Mouse (Mus musculus) urinary bladder, postnatal 10 days (tissue): Measurements from ENCODE around the gene Trpd52l3.
"Not testable (repeated sequence)": the region's sequence is repeated elsewhere in the genome, so short reads cannot be mapped to it uniquely, and the experiment has no call there.

Experiments used
- DNase-seq: peaks from one replicate; pipeline ENCODE4 v3.0.0; 2022; ENCODE audit warnings: low spot score

The Trpd52l3 gene

DNA sequence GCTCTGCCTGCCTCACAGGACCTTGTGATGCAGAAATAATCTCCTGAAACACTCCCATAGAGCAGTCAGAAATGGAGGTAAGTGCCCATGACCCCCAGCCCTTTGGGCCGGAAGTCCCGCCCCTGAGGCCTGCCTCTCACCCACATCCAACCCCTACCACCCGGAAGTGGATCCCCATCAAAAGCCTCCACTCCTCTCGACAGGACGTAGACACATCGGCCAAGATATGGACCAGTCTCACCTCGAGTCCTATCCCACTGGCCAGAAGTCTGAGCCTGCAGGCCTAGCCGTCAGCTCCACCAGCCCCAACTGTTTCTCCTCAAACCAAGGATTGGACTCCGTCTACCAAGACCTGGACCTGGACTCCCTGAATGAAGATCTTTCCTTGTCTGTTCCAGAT is at the start of gene Trpd52l3:
Gene Trpd52l3, plus strand, starts transcription at position 170 of the 400 bp plus-strand sequence.
- DNase-seq = no peak

DNA sequence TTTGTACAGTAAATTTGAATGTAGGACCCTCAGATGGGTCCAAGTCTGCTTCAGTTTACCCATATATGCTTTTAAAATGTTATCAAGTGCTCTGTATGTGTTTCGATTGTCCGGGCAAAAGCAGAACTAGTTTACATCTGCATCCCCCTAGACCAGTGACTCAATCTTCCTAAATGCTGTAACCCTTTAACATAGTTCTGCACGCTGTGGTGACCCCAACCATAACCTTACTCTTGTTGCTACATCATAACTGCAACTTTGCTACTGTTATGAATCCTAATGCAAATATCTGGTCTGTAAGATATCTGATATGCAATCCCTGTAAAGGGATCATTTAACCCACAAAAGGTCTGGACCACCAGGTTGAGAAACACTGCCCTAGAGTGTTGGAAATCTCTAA is 49.8 kb upstream of the Trpd52l3 start:
- no peak for DNase-seq

DNA sequence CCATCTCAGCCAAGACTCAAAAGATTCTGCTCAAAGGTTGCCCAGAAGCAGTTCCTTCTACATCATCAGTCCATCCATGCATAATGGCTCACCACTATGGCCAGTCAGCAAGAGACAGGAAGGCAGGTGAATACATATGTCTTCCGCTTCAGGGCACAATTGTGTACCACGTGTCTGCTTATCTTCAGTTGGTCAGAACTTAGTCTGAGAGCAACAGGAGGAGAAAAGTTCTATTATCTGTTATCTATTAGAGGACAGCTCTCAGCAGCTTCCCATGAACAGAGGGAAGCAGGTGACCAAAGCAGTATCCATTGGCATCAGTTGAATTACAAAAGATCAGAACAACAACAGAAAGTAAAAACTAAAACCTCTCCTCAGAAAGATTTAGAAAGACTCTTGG is 48.1 kb upstream of the Trpd52l3 start:
- DNase-seq = no peak

DNA sequence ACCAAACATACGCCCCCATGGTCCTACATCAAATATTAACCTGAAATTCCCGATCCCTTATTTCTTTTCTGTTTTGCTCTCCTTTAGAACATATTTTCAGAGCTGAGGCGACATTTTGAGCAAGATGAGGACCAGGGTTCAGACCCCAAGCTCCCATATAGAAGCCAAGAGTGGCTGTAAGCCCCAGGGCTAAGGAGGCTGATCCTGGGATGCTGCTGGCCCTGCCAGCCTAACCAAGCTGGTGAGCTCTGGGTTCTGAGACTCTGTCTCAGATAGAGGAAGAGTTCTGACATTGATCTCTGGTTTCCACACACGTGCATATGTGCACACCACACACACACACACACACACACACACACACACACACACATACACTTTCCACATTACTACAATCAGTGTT is 42.7 kb upstream of the Trpd52l3 start:
- DNase-seq = no peak

DNA sequence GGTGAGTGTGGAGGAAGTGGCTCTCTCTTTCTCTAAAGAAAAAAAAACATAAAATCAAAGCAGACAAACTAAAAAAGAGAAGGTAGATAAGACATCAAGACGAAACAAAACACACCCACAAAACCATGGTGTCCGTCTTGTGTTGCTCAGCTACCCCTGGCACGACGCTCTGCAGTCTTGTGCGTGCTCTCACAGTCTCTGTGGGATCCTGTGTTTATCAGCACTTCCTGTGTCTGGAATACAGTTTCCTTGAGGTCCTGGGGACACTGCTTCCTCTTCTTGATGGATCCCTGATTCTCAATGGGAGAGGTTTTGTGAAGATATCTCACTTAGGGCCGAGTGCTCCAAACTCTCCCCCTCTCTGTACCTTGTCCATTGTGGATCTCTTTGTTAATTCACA is 41.7 kb upstream of the Trpd52l3 start:
- no peak for DNase-seq

DNA sequence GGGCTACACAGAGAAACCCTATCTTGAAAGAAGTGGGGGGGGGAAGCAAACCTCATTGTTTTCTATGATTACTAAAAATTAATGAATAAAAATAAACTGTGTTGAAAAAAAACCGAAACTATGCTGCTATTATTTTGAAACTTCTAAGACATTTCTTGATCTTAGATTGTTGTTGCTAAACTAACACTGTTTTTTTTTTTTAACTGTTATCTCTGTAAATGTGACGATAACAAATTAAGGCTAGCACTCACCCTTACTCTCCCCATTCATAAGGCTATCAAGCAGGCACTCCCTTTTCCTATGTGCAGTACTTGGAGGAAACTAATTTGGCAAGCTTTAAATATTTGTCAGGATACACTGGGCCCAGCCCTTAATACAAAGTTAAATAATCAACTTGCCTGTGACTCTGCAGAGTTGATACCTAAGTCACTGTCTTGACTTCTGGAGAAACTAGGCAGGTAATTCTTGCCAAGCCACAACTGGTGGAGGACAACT is 39.9 kb upstream of the Trpd52l3 start:
- DNase-seq = no peak

DNA sequence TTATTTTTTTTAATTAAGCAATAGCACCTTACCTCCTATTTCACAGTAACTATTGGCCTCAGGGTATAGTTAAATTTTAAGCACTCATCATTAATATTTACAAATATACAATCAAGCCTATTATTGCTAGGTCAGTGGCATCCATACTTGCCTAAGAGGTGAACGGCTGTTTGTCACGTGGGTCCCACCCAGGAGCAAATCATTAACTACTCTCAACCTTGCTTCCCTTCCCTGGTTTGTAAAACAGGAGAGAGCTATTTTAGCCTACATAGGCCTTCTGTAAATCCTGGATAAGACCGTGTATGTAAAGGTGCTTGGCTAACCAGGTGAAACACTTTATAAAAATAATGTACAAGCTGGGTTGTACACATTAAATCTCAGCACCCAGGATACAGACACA is 35.6 kb upstream of the Trpd52l3 start:
- DNase-seq = no peak

DNA sequence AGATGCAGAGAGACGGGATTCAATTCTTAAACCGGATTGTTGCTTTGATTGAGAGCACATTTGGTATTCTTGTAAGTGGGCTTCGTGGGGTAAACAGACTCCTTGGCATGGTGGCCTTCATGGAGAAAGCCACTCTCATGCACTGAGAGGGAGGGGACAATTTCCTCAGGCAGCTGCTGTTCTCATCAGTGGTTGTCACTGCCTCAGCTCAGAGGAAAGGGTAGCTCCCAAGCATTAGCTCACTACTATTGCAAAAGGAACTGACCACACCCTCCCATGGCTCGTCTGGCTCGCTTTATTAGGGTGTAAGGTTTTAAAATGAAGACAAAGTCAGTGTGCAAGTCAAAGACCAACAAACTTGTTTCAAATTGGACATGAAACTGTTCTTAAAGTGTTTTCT is 30.2 kb upstream of the Trpd52l3 start:
- DNase-seq = no peak

DNA sequence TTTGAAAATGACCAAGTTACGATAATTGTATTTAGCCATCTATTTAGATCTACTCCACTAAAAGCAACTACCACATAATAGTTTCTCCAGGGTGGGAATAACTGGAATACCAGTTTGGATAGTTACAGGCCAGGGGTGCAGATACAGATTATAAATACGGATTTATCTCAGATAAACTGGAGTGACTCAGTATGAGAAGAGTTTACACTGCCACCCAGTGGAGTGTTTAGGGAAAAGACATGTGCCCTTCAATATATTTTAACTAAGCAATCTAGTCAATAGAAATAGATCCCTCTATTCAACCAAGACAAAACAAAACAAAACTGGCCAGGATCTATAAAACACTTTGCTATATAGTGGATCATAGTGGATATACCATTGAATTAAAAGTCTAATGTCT is 24.7 kb upstream of the Trpd52l3 start:
- no peak for DNase-seq

DNA sequence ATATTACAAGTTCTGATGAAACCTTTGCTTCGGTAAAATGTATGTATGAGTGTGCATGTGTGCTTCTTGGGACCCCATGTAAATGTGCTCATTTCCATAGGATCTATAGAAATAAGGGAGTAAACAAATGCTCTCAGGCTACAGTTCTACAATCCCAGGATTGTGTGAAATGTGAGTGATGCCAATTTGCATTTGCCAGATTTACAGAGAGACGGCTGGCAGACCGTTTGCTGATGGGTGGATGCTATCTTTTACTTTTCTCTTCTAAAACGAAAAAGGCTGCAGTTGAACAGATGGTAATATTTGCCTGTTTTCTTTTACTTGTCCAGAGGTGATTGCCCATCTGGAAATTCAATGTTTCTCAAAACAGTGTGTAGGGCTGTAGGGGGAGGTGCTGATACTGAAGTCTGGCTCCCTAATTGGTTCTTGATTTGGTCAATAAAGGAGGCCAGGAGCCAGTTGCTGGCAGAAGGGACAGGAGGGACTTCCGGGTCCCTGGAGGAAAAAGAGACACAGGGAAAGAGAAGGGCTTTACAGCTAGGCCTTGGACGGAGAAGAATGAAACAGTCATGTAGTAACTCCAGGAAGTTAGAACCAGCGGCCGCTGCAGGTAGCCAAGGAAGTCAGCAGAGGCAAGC is 24.0 kb upstream of the Trpd52l3 start:
- DNase-seq = no peak

DNA sequence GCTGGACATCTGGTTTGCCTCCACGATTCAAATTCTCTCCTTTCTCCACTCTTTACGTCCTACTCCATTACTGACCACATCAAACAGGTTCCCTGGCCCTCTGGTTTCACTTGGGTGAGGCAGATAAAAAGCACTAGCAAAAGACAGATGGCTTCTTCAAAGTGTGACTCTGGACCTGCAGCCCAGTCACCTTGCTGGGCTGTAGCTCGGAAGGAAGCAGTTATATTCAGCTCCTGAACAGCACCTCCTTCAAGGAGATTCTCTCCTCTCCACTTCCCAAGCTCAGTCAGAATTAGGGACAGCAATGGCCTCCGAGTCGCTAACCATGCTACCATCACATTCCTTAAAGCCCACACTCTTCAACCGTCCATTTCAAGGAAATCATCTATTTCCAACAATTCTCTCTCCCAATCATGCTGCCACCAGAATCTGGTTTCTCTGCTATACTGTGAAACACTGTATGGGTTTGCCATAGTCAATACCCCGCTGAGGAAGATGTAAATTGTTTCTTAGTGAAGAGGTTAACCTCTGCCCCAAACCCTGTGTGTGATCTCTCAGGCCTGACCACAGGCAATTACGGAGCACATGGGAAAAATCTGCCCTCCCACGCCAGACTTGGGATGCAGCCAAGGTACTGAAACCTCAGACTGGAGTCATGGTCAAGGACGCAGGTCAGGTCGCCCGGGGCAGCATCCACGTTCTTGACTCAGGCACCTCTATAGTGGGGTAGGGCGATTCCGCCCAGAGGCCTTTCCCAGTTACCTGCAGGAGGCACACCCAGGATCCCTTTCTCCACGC is 19.2 kb upstream of the Trpd52l3 start:
- DNase-seq = no peak

DNA sequence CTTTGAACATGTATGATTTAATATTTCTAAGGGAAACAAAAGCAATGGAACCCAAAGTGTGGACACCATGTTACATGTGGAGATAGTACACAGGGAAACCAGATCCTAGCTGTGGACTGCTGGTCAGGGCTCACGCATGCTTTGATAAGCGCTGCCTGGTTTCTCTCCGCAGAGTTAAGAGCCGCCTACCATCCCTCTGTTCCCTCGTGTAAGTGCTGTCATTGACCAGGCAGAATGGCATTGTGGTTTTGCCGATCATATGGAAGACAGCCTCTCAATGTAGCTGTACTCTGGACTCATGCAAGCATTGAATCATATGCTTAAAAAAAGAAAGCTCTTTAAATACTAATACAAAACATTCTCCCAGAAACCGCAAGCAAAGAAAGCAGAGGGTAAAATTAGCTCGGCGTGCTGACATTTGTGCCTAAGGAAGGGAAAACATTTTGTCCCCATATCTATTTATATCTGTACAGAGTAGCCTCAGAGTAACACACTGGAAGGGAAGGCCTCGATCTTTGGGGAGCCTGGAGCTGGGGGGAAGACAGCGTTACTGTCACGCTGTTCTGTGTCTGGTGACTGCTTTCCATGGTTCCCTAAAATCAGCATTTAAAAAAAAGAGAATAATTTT is 17.0 kb upstream of the Trpd52l3 start:
- no peak for DNase-seq

DNA sequence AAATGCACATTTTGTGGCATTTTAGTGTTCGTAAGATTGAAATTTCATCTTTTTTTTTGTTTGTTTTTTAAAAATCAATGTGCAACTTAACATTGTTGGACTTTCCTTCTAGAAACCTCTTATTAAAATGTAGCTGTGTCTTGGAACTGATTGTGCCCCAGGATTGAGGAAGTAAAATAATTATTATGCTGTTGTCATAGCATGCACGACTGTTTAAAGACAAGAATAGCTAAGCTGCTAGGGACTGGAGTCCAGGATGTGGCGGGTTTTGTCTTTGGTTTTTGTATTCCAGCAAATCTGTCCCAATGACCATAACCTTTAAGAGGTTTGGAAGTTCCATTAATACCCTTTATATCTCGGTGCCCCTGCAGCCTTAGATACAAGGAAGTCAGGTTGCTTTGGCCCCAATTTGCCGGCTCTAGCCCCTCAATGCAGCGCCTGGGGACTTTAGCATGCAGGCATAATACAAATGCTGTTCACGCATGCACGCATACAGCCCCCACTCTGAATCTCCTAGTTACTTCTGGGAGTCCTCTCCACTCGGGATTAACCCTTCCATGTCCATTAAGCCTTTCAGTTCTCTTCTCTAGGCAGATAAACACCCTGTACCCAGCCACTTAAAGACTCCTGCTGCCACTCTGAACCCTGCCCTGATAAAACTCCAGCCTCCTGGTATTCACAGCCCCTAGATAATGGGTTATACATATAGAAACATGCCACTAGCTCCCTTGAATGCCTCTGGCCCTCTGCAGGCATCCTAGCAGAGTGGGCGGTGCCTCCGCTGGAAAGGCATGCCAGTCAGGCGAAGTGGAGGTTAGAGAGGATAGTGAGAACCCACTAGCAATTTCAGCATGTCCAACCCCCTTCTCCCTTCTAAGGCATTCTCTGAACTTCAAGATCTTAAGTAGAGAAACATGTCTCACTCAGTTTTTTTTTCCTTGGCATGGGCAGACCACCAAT is 2.9 kb upstream of the Trpd52l3 start:
- no peak for DNase-seq

DNA sequence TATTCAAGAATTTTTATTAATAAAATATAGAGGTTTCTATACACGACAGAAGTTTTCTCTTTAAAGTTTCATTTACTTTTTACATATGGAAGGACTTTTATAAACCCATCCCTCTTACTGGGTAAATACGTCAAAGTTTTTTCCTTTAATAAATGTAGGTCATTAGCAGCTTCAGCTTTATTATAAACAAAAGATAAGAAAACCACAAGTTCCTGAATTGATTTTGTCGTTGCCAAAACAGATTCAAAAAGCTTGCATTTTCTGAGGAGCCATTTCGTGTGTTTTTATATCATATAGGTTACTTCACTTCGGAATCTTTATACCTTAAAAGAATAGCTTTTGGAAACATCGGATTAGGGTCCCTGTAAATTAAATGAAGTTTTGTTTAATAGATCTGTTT is 2.0 kb upstream of the Trpd52l3 start:
- no peak for DNase-seq

DNA sequence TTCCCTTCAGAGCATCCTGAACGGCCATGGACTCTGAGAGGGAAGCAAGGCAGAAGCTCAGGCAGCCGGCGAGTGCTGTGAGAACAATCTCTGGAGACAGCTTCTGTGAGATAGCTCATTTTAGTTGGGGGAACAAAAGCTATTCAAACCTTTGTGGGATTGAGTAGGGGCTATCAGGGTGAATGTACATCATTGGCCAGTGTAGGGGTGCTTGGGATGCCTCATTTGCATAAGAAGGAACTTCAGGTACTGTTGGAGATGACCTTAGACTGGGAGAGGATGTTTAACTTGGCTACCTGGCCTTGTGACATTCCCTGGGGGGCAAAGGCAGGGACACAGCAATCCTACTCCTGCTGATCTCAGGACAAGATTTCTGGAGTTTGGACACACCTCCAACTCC is 2.8 kb downstream of the Trpd52l3 start:
- DNase-seq = no peak

DNA sequence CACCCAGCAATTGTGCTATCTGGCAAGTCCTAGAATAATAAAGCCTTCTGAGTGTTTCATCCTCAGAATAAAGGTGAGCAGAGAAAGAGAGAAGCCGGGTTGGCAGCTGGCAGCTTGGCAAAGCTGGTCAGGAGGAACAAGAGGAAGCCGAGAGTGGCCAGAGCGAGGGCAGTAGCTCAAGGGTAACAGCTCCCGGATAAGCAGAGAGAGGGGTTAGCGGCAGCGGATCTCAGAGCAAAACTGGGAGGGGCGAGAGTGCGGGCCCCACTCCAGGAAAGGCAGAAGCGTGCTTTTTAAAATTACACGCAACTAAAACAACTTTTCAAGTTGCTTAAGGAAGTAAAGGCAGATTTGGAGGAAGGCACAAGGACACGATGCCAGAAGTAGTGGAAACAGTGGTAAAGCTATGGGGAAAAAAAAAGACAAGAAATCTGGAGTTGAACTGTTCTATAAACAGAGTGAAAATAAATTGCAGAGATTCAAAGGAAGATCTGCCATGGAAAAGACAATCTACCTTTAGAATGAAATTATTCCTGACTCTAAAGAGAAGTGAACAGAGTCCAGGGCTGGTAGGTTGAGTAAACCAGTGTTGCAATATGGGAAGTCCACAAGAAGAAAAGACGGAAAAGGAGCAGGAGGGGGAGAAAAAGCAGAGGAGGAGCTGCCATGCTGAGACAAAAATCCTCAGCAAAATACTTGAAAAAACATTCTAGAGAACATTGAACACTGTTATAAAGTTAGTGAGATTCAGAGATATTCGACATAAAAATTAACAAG is 7.1 kb downstream of the Trpd52l3 start:
- no peak for DNase-seq

DNA sequence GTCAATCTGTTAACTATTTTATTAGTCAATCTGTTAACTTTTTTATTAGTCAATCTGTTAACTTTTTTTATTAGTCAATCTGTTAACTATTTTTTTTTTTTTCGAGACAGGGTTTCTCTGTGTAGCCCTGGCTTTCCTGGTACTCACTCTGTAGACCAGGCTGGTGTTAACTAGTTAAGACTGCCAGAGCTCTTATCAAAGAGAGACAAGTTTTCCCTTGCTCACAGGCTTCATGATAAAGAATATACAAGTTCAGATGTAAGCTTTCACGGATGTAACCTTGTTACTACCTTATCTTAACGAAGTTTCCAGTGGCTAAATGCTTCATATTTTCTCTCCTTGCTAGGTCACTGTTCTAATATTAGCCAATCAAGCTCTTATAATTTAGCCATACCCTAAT is 10.7 kb downstream of the Trpd52l3 start:
- no peak for DNase-seq

DNA sequence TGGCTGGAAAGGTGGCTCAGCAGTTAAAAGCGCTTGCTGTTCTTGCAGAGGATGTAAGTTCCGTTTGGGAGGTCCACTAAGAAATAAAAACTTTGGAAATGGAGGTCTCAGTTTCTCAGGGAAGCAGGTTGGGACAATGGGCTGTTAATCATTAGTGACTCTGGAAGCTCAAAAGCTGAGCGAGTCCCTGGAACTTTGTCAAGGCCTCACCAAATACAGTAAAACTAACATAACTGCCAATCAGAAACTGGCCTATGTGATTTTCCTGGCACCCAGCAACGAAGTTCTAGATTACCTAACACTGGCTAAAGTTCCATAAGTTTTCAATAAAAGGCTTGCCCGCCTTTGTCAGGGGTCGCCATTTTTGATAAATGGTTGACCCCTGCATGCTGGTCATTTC is 12.6 kb downstream of the Trpd52l3 start:
- no peak for DNase-seq

DNA sequence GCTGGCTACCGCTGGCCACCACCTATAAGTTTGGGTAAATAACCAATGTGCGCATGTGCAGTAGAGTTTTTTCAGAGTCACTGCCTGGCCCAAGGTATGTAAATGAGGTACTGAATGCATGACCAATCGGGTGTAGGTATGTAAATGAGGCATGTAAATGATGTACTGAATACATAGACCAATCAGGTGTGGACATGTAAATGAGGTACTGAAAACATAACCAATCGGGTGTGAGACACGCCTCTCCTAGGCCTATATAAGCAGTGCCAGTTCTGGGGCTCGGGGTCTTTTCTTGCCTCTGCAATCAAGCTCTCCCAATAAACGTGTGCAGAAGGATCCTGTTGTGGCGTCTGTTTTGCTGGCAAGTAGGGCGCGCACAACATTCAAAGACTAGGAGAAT is 19.8 kb downstream of the Trpd52l3 start:
- DNase-seq = not testable (repeated sequence)

DNA sequence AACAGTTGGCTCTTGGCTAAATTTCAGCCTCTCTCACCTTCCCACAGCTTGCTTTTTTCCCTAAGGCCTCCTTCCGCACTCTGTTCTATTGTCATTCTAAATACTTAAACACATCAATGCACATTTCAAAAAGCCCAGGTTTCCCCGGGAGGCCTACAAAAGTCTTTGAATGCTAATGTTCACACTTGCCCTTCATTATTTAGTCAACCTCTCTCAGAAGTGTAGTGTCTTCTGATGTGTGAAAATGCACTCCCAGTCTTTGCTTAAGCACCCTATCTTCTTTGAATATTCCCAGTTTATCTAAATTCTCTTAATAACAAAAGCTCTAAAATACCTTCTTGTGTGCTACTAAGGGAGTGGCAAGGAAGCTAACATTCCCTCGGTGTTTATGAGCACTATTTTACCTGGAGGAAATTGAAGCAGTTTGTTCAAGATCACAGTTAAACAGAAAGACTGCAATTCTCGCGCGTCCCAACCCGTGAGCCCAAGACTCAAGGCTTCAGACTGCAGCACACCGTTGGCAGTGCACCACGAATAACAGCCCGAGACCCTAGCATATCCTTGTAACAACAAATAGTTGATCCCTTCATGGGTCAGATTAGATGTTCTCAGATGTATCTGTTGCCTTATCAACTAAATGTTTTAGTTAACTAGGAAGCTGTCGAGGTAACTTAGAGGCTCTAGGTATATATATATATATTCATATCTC is 25.6 kb downstream of the Trpd52l3 start:
- no peak for DNase-seq
